Mouse (Mus musculus): ENCODE measurements at regions not wholly inside any gene's neighbourhood (a gene's known extent, or its start where the extent isn't known, plus 50 kb on each side); places are given as distances from the start of the nearest gene placed in this dataset.

- no peak for DNase-seq (ENCODE audit: low spot score in 2 of 2)
These were observed 99.7 kb upstream of the Arid5b start for GRCm38 (mm10) chr10:68378212-68378611.

- DNase-seq (ENCODE audit: low spot score in 2 of 2): no peak
These were observed 98.9 kb upstream of the Arid5b start for GRCm38 (mm10) chr10:68377479-68377878.

- DNase-seq (ENCODE audit: low spot score in 2 of 2): no peak
These were observed 95.3 kb upstream of the Arid5b start for GRCm38 (mm10) chr10:68373875-68374274.

- DNase-seq (ENCODE audit: low spot score in 2 of 2): no peak
These were observed 93.2 kb upstream of the Arid5b start for GRCm38 (mm10) chr10:68371785-68372184.

GRCm38 (mm10) chr10:68370986-68371385, 92.4 kb upstream of the Arid5b start:
- no peak for DNase-seq (ENCODE audit: low spot score in 2 of 2)

GRCm38 (mm10) chr10:68366796-68367195, 88.3 kb upstream of the Arid5b start:
- DNase-seq (ENCODE audit: low spot score in 2 of 2): no peak

GRCm38 (mm10) chr10:68360765-68361483, 82.4 kb upstream of the Arid5b start:
- no peak for DNase-seq (ENCODE audit: low spot score in 2 of 2)

- no peak for DNase-seq (ENCODE audit: low spot score in 2 of 2)
These were observed 80.6 kb upstream of the Arid5b start for GRCm38 (mm10) chr10:68359135-68359534.

- DNase-seq (ENCODE audit: low spot score in 2 of 2): peak in 1 of 2 experiments; percentile 11
These were observed 78.4 kb upstream of the Arid5b start for GRCm38 (mm10) chr10:68356973-68357372.

- no peak for DNase-seq (ENCODE audit: low spot score in 2 of 2)
These were observed 78.0 kb upstream of the Arid5b start for GRCm38 (mm10) chr10:68356521-68356920.

- no peak for DNase-seq (ENCODE audit: low spot score in 2 of 2)
These were observed 77.5 kb upstream of the Arid5b start for GRCm38 (mm10) chr10:68356093-68356485.

GRCm38 (mm10) chr10:68355471-68356092, 77.0 kb upstream of the Arid5b start:
- DNase-seq (ENCODE audit: low spot score in 2 of 2): no peak

GRCm38 (mm10) chr10:68354335-68355231, 76.0 kb upstream of the Arid5b start:
- DNase-seq (ENCODE audit: low spot score in 2 of 2): no peak

GRCm38 (mm10) chr10:68353692-68354232, 75.2 kb upstream of the Arid5b start:
- no peak for DNase-seq (ENCODE audit: low spot score in 2 of 2)

GRCm38 (mm10) chr10:68351841-68352555, 73.5 kb upstream of the Arid5b start:
- no peak for DNase-seq (ENCODE audit: low spot score in 2 of 2)

- no peak for DNase-seq (ENCODE audit: low spot score in 2 of 2)
These were observed 72.9 kb upstream of the Arid5b start for GRCm38 (mm10) chr10:68351441-68351840.

- DNase-seq (ENCODE audit: low spot score in 2 of 2): no peak
These were observed 72.3 kb upstream of the Arid5b start for GRCm38 (mm10) chr10:68350798-68351197.

- no peak for DNase-seq (ENCODE audit: low spot score in 2 of 2)
These were observed 69.3 kb upstream of the Arid5b start for GRCm38 (mm10) chr10:68347806-68348205.

GRCm38 (mm10) chr10:68344991-68345720, 66.6 kb upstream of the Arid5b start:
- no peak for DNase-seq (ENCODE audit: low spot score in 2 of 2)

- no peak for DNase-seq (ENCODE audit: low spot score in 2 of 2)
These were observed 65.7 kb upstream of the Arid5b start for GRCm38 (mm10) chr10:68344211-68344610.

- DNase-seq (ENCODE audit: low spot score in 2 of 2): no peak
These were observed 55.5 kb upstream of the Arid5b start for GRCm38 (mm10) chr10:68334054-68334453.
